Mouse (Mus musculus): ENCODE results near the gene Praf2. TPM values are rescaled to one million over a fixed set of nuclear protein-coding genes. Genes with fewer than 3 reads are reported as not detected.
"Not testable (repeated sequence)": the region's sequence is repeated elsewhere in the genome, so short reads cannot be mapped to it uniquely, and the experiment has no call there.

Gene Praf2
- polyA plus RNA-seq, 1 experiment from 2014 or later: 85.4 TPM

- Histone ChIP-seq H3K36me3 (replicated peaks; ENCODE audit: control insufficient read depth, insufficient read depth, low read depth, low read length) (no peaks in the 10 kb centered on the region), H3K4me3 (ENCODE audit: low read depth, low read length) (no peak overlapping the region), H3K27me3 (ENCODE audit: control insufficient read depth, insufficient read depth, low read length) (no peaks in the 10 kb centered on the region), H3K4me1 (ENCODE audit: control insufficient read depth, insufficient read depth, low read length) (no peaks in the 10 kb centered on the region), H3K9ac (replicated peaks; ENCODE audit: low read length) (no peak overlapping the region), H3K9me3 (replicated peaks; ENCODE audit: control insufficient read depth, low read length) (no peaks in the 10 kb centered on the region), H3K27ac (replicated peaks; ENCODE audit: low read depth, low read length) (no peak overlapping the region), H3K4me2 (ENCODE audit: low read depth, low read length) (no peak overlapping the region)
- WGBS: 49% methylated on average over 6 of the region's 6 CpGs
- peak; percentile 34; the same call in 1 of the 2 replicates for ATAC-seq (replicated peaks; ENCODE audit: insufficient number of reproducible peaks, low FRiP score, low TSS enrichment, low read depth)
- DNase-seq (ENCODE audit: low spot score): no peak
Observed at GRCm38 (mm10) chrX:7696520-7696919, 31.7 kb upstream of the Praf2 start.

- Histone ChIP-seq H3K36me3 (replicated peaks; ENCODE audit: control insufficient read depth, insufficient read depth, low read depth, low read length) (no peaks in the 10 kb centered on the region), H3K27me3 (ENCODE audit: control insufficient read depth, insufficient read depth, low read length) (no peaks in the 10 kb centered on the region), H3K4me2 (ENCODE audit: low read depth, low read length) (peak within 1 kb of the TSS; percentile 38), H3K4me3 (ENCODE audit: low read depth, low read length) (peak within 1 kb of the TSS; percentile 47), H3K27ac (replicated peaks; ENCODE audit: low read depth, low read length) (no peak within 1 kb of the TSS), H3K4me1 (ENCODE audit: control insufficient read depth, insufficient read depth, low read length) (no peaks in the 10 kb centered on the region), H3K9me3 (replicated peaks; ENCODE audit: control insufficient read depth, low read length) (no peaks in the 10 kb centered on the region), H3K9ac (replicated peaks; ENCODE audit: low read length) (peak within 1 kb of the TSS; percentile 63)
- DNase-seq (ENCODE audit: low spot score) (peak; percentile 93), ATAC-seq (replicated peaks; ENCODE audit: insufficient number of reproducible peaks, low FRiP score, low TSS enrichment, low read depth) (peak; percentile 94)
- 10% methylated on average over 33 of the region's 33 CpGs for WGBS
Observed at GRCm38 (mm10) chrX:7696954-7697381, 31.3 kb upstream of the Praf2 start, which contains the start of gene Gpkow. Gene Gpkow, plus strand, starts transcription at chrX:7697131.

DNA sequence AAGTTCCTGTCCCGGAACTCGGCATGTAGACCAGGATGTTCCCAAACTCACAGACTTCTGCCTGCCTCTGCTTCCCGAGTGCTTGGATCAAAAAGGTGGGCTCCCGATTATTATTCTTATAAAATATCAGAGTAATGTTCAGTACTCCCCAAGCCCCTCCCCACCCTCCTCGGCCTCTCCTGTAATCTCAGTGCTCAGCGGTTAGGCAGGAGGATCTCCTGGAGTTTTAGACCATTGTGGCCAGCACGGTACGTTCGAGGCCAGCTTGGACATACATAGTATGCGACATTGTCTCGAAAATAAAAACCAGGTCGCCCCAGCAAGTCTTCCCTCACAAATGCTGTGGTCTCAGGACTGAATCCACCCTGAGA is 14.5 kb upstream of the Praf2 start:
- ATAC-seq (replicated peaks; ENCODE audit: insufficient number of reproducible peaks, low FRiP score, low TSS enrichment, low read depth): not testable (repeated sequence)

GRCm38 (mm10) chrX:7714135-7714899 is 13.9 kb upstream of the Praf2 start, which contains the start of gene Wdr45:
Gene Wdr45, plus strand, starts transcription at chrX:7714333.
- Histone ChIP-seq H3K4me2 (ENCODE audit: low read depth, low read length) (peak within 1 kb of the TSS; percentile 39), H3K4me3 (ENCODE audit: low read depth, low read length) (peak within 1 kb of the TSS; percentile 23)
- H3K4me1 ChIP-seq (ENCODE audit: control insufficient read depth, insufficient read depth, low read length); H3K27me3 ChIP-seq (ENCODE audit: control insufficient read depth, insufficient read depth, low read length); H3K9me3 ChIP-seq (replicated peaks; ENCODE audit: control insufficient read depth, low read length); H3K36me3 ChIP-seq (replicated peaks; ENCODE audit: control insufficient read depth, insufficient read depth, low read depth, low read length); H3K27ac ChIP-seq (replicated peaks; ENCODE audit: low read depth, low read length); H3K9ac ChIP-seq (replicated peaks; ENCODE audit: low read length): not testable (repeated sequence)
- ATAC-seq (replicated peaks; ENCODE audit: insufficient number of reproducible peaks, low FRiP score, low TSS enrichment, low read depth) (peak; percentile 95), DNase-seq (ENCODE audit: low spot score) (peak; percentile 91)
- 16% methylated on average over 36 of the region's 60 CpGs for WGBS

More for the DNA sequence above, 14.5 kb upstream of the Praf2 start:
- H3K9ac ChIP-seq (replicated peaks; ENCODE audit: low read length); H3K9me3 ChIP-seq (replicated peaks; ENCODE audit: control insufficient read depth, low read length); H3K27me3 ChIP-seq (ENCODE audit: control insufficient read depth, insufficient read depth, low read length); DNase-seq (ENCODE audit: low spot score); H3K4me1 ChIP-seq (ENCODE audit: control insufficient read depth, insufficient read depth, low read length); H3K27ac ChIP-seq (replicated peaks; ENCODE audit: low read depth, low read length); H3K36me3 ChIP-seq (replicated peaks; ENCODE audit: control insufficient read depth, insufficient read depth, low read depth, low read length): not testable (repeated sequence)
- H3K4me2 ChIP-seq (ENCODE audit: low read depth, low read length): peak overlapping the region; percentile 39
- 31% methylated on average over 4 of the region's 12 CpGs for WGBS
- peak overlapping the region; percentile 23 for H3K4me3 ChIP-seq (ENCODE audit: low read depth, low read length)

DNA sequence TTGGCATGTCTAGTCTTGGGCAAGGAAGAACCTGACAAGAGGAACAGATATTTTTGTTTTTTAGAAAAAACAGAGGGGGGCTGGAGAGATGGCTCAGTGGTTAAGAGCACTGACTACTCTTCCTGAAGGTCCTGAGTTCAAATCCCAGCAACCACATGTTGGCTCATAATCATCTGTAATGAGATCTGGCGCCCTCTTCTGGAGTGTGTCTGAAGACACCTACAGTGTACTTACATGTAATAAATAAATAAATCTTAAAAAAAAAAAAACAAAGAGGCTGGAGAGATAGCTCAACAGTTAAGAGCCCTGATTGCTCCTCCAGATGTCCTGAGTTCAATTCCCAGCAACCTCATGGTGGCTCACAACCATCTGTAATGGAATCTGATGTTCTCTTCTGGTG is 12.2 kb upstream of the Praf2 start:
- not testable (repeated sequence) for ATAC-seq (replicated peaks; ENCODE audit: insufficient number of reproducible peaks, low FRiP score, low TSS enrichment, low read depth); H3K4me3 ChIP-seq (ENCODE audit: low read depth, low read length); H3K4me1 ChIP-seq (ENCODE audit: control insufficient read depth, insufficient read depth, low read length); H3K27ac ChIP-seq (replicated peaks; ENCODE audit: low read depth, low read length); H3K27me3 ChIP-seq (ENCODE audit: control insufficient read depth, insufficient read depth, low read length); DNase-seq (ENCODE audit: low spot score); H3K4me2 ChIP-seq (ENCODE audit: low read depth, low read length); H3K36me3 ChIP-seq (replicated peaks; ENCODE audit: control insufficient read depth, insufficient read depth, low read depth, low read length); H3K9me3 ChIP-seq (replicated peaks; ENCODE audit: control insufficient read depth, low read length); H3K9ac ChIP-seq (replicated peaks; ENCODE audit: low read length)
- WGBS: 42% methylated on average over 1 of the region's 1 CpGs

DNA sequence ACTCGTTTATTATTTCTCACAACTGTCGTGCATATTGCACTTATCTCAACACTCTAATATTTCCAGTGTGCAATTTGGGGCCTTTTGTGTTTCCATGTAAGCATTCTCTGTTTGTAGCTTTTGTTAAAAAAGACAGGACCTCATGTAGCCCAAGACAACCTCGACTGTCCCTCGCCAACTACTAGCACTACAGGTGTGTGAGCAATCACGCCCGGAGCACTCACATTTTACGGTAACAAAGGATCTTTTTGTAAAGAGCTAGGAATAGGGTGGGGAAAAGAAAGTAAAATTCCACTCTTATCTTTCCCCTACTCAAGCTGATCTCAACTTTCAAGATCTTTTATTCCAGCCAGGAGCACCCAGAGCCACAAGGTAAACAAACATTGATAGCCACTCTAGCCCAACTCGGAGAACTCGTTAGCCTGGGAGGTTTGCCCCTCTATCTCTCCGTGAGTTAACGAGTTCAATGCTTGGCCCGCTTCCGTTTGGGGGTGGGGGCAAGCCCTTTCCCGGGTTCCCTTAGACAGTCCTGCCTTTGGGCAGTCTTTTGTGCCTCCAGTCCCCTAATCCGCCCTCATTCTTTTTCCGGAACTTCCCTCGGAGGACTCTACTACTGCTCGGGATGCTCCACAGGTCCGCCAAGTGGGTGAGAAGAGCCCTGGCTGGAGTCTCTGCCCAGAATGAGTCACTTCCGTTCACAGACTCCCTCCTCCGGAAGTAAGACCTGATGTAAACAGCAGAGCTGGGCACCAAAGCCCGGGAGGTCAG is 6.5 kb upstream of the Praf2 start, which contains the start of gene Gm45208:
Gene Gm45208 (plus strand): TSS at position 732 of the 768 bp plus-strand sequence.
- Histone ChIP-seq H3K36me3 (replicated peaks; ENCODE audit: control insufficient read depth, insufficient read depth, low read depth, low read length) (no peaks in the 10 kb centered on the region), H3K9ac (replicated peaks; ENCODE audit: low read length) (peak within 1 kb of the TSS; percentile 67), H3K27me3 (ENCODE audit: control insufficient read depth, insufficient read depth, low read length) (no peaks in the 10 kb centered on the region), H3K4me3 (ENCODE audit: low read depth, low read length) (peak within 1 kb of the TSS; percentile 53), H3K4me2 (ENCODE audit: low read depth, low read length) (peak within 1 kb of the TSS; percentile 46), H3K27ac (replicated peaks; ENCODE audit: low read depth, low read length) (peak within 1 kb of the TSS; percentile 81), H3K4me1 (ENCODE audit: control insufficient read depth, insufficient read depth, low read length) (no peaks in the 10 kb centered on the region), H3K9me3 (replicated peaks; ENCODE audit: control insufficient read depth, low read length) (no peaks in the 10 kb centered on the region)
- 22% methylated on average over 22 of the region's 22 CpGs for WGBS
- ATAC-seq (replicated peaks; ENCODE audit: insufficient number of reproducible peaks, low FRiP score, low TSS enrichment, low read depth): peak; percentile 77
- DNase-seq (ENCODE audit: low spot score): peak; percentile 80

DNA sequence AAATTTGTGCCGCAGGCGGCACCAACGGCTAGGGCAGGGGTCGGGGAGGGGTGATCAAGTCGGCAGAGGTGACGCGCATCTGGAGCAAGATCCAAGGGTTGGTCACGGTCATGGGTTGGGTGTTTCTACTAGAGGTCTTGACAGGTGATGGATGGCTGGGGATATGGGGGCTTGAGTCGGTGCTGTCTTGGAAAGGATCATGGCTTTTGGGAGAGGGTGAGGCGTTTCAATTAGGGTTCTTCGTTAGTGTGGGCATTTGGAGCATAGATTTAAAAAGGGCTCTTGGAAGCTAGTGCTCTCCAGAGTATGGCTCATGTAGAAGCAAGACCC is 6.0 kb upstream of the Praf2 start:
- 20% methylated on average over 11 of the region's 11 CpGs for WGBS

GRCm38 (mm10) chrX:7722691-7723090 is 5.5 kb upstream of the Praf2 start:
- no peaks in the 10 kb centered on the region for H3K9me3 ChIP-seq (replicated peaks; ENCODE audit: control insufficient read depth, low read length)
- no peak for DNase-seq (ENCODE audit: low spot score)
- ATAC-seq (replicated peaks; ENCODE audit: insufficient number of reproducible peaks, low FRiP score, low TSS enrichment, low read depth): no peak
- H3K36me3 ChIP-seq (replicated peaks; ENCODE audit: control insufficient read depth, insufficient read depth, low read depth, low read length): no peaks in the 10 kb centered on the region
- peak overlapping the region; percentile 46 for H3K4me2 ChIP-seq (ENCODE audit: low read depth, low read length)
- WGBS: 28% methylated on average over 4 of the region's 4 CpGs
- H3K27me3 ChIP-seq (ENCODE audit: control insufficient read depth, insufficient read depth, low read length): no peaks in the 10 kb centered on the region
- H3K4me1 ChIP-seq (ENCODE audit: control insufficient read depth, insufficient read depth, low read length): no peaks in the 10 kb centered on the region
- no peak overlapping the region for H3K27ac ChIP-seq (replicated peaks; ENCODE audit: low read depth, low read length)
- peak overlapping the region; percentile 67 for H3K9ac ChIP-seq (replicated peaks; ENCODE audit: low read length)
- H3K4me3 ChIP-seq (ENCODE audit: low read depth, low read length): peak overlapping the region; percentile 53

More for the DNA sequence above, 6.0 kb upstream of the Praf2 start:
- Histone ChIP-seq H3K27ac (replicated peaks; ENCODE audit: low read depth, low read length) (no peak overlapping the region), H3K27me3 (ENCODE audit: control insufficient read depth, insufficient read depth, low read length) (no peaks in the 10 kb centered on the region), H3K9me3 (replicated peaks; ENCODE audit: control insufficient read depth, low read length) (no peaks in the 10 kb centered on the region), H3K4me2 (ENCODE audit: low read depth, low read length) (peak overlapping the region; percentile 46), H3K4me3 (ENCODE audit: low read depth, low read length) (peak overlapping the region; percentile 53), H3K9ac (replicated peaks; ENCODE audit: low read length) (peak overlapping the region; percentile 67), H3K36me3 (replicated peaks; ENCODE audit: control insufficient read depth, insufficient read depth, low read depth, low read length) (no peaks in the 10 kb centered on the region), H3K4me1 (ENCODE audit: control insufficient read depth, insufficient read depth, low read length) (no peaks in the 10 kb centered on the region)
- DNase-seq (ENCODE audit: low spot score) (no peak), ATAC-seq (replicated peaks; ENCODE audit: insufficient number of reproducible peaks, low FRiP score, low TSS enrichment, low read depth) (peak; percentile 41)

All from embryonic facial prominence, embryonic 11.5 days (tissue).